16 mouse cellular contexts compared by ENCODE assay signal in the genomic region with DNA sequence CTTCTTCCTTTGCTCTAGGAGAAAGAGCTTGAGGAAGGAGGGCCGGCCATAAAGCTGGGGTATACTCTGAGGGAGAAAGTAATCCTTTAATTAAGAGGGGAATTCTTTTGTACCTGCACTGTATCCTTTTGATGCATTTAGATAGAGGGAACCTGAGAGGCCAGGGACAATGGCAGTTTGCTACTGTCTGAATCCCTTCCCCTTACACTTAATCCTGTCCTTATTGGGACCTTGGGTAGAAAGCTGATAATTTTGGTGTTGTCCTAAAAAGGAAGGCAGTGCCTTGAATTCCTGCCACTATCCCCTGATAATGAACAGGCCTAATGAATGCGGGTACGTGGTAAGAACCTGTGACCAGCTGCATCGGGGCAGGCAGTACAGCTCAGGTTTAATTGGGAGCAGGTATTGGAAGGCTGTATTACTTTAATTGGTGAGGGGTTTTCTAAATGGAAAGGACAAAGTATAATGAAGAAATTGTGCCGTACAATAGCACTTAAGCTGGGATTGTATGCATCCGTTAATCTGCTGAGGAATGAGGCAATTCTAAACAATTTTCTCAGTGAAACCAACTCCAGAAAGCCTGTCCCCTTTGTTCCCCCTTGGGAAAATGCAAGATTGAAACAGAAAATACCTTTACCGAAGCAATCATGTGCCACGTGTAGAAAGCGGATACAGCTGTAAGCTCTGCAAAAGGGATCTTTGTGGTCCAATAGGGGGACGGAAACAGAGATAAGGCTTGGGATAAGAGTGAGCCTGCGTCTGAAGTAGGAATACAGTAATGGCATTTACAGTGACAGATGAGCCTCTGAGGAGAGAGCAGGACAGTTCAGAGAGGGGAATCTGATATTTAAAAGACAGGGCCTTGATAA.
A peak's percentile ranks its signal among the peaks of the same experiment; 100 is the strongest.
DNase-seq lines count a peak whose midpoint lies in the region; ATAC-seq and TF ChIP-seq lines count a peak whose summit lies in the region.
"Had no signal": no experiment of that assay in that cellular context is flagged by ENCODE, and none has a peak within 500 bp of the region (broad histone marks: within the 10 kb centered on the region; RNA-seq: fewer than 3 reads in every experiment).

No protein-coding gene starts in this region.

- peak overlapping the region; percentile 42 for H3K4me2 ChIP-seq in heart, embryonic 15.5 days
- 0 out of 2 replicates have a peak overlapping the region, but pooled peaks have one; percentile 10 for H3K4me2 ChIP-seq in midbrain, postnatal 0 days (ENCODE audit: low read depth, low read length, poor library complexity, severe bottlenecking)
- H3K4me2 ChIP-seq: stomach, embryonic 15.5 days had no signal

- WGBS in heart, embryonic 15.5 days = 28% methylated on average over 11 of the region's 11 CpGs
- WGBS in midbrain, postnatal 0 days = 26% methylated on average over 11 of the region's 11 CpGs

- ATAC-seq in heart, embryonic 15.5 days (replicated peaks; ENCODE audit: insufficient number of reproducible peaks, insufficient read depth, low FRiP score, low read depth) = no peak
- no peak for ATAC-seq in midbrain, postnatal 0 days (ENCODE audit: low FRiP score)
- ATAC-seq: Patski had no signal

- H3K27me3 ChIP-seq in heart, embryonic 15.5 days = no peaks in the 10 kb centered on the region
- H3K27me3 ChIP-seq in midbrain, postnatal 0 days (ENCODE audit: insufficient read depth, low read length) = no peaks in the 10 kb centered on the region
- H3K27me3 ChIP-seq: Patski; stomach, embryonic 15.5 days had no signal

- no peak overlapping the region for H3K9ac ChIP-seq in heart, embryonic 15.5 days
- H3K9ac ChIP-seq in midbrain, postnatal 0 days (replicated peaks; ENCODE audit: low read length, poor library complexity, severe bottlenecking) = no peak overlapping the region
- H3K9ac ChIP-seq: stomach, embryonic 15.5 days had no signal

- no peaks in the 10 kb centered on the region for H3K9me3 ChIP-seq in heart, embryonic 15.5 days (replicated peaks)
- no peaks in the 10 kb centered on the region for H3K9me3 ChIP-seq in midbrain, postnatal 0 days (ENCODE audit: low read length)
- H3K9me3 ChIP-seq: stomach, embryonic 15.5 days had no signal

- TF ChIP-seq CTCF in midbrain, postnatal 0 days (IDR thresholded peaks at IDR 0.05) = no peak

- no peak overlapping the region for H3K27ac ChIP-seq in heart, embryonic 15.5 days
- no peak overlapping the region for H3K27ac ChIP-seq in midbrain, postnatal 0 days (ENCODE audit: low read depth, low read length)
- H3K27ac ChIP-seq: stomach, embryonic 15.5 days had no signal

- no peak for DNase-seq in heart, adult 8-10 months (ENCODE audit: low spot score)
- peak; percentile 2 for DNase-seq in retina, postnatal 1 day
- no peak for DNase-seq in retina, embryonic 14.5 days (ENCODE audit: low spot score)
- peak; percentile 28 for DNase-seq in forelimb bud, embryonic 11.5 days (ENCODE audit: low read depth, low spot score)
- no peak for DNase-seq in midbrain, postnatal 0 days (ENCODE audit: low spot score)
- no peak for DNase-seq in right cerebral cortex, postnatal 25 days
- DNase-seq in thymus, postnatal 25 days = no peak
- DNase-seq: adrenal gland, postnatal 10 days; gastrocnemius, postnatal 25 days; kidney, postnatal 14 days; left cerebral cortex, postnatal 4 days; lung, postnatal 14 days had no signal

- no peaks in the 10 kb centered on the region for H3K36me3 ChIP-seq in heart, embryonic 15.5 days
- no peaks in the 10 kb centered on the region for H3K36me3 ChIP-seq in midbrain, postnatal 0 days (ENCODE audit: insufficient read depth, low read length)
- H3K36me3 ChIP-seq: stomach, embryonic 15.5 days had no signal

- no peak overlapping the region for H3K4me3 ChIP-seq in heart, embryonic 15.5 days
- H3K4me3 ChIP-seq in midbrain, postnatal 0 days (ENCODE audit: low read depth, low read length) = no peak overlapping the region
- H3K4me3 ChIP-seq: myocyte; stomach, embryonic 15.5 days had no signal

- no peaks in the 10 kb centered on the region for H3K4me1 ChIP-seq in heart, embryonic 15.5 days (replicated peaks)
- no peaks in the 10 kb centered on the region; the same call in 1 of the 2 replicates for H3K4me1 ChIP-seq in midbrain, postnatal 0 days (ENCODE audit: insufficient read depth, low read length)
- H3K4me1 ChIP-seq: stomach, embryonic 15.5 days had no signal

Comparison
In these comparisons a context has a peak if more than half of its experiments do, and no peak if none do; other contexts are left out.
1. DNase-seq: peak in retina, postnatal 1 day (single experiment) and forelimb bud, embryonic 11.5 days (single experiment); none in heart, adult 8-10 months (single experiment), retina, embryonic 14.5 days (single experiment), midbrain, postnatal 0 days (single experiment), right cerebral cortex, postnatal 25 days (single experiment) and thymus, postnatal 25 days (single experiment).